Mouse (Mus musculus) right cerebral cortex, postnatal 10 days (tissue): ENCODE data around the gene Shisal1.

Experiments
- DNase-seq, 2 experiments: peaks; one replicate each; pipeline ENCODE4 v3.0.0; 2021; ENCODE audit warnings: low spot score in 2 of 2

The Shisal1 gene

DNA sequence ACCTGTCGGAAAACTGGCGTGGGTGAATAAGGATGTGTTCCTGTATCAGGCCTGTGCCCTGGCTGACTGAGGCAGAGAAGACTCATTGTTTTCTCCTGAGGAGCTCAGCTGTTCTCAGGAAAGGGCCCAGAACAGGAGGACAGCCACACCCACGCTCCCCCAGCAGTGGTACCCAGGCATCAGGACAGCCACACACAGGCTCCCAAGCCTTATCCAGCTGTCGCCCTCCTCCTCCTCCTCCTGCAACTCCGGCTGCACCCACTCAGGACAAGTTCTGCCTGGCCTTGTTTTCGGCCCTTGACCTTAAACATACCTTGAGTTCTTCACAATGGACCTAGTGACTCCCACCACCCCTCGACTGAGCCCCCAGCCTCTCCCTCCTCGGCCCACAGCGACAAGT, 68.2 kb downstream of the Shisal1 start:
- no peak for DNase-seq

GRCm38 (mm10) chr15:84372801-84373200, 74.1 kb downstream of the Shisal1 start:
- no peak for DNase-seq

DNA sequence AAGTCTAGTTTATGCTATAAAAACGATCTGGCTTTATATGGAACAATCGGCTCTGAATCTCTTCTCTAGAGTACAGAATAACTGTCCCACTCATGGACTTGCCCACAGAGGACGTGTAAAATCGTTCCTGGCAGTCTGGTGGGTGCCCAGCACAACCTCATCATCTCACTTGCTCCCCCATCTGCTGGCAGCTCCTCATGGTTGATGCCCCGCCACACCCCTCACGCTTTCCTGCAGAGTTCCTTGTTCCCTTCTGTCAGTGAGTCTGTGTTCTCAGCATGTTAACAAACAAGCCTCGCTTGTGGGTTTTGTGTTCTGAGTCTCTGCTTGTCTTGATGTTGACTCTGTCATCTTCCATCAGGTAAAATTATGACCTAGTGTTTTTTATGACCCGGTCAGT, 79.5 kb downstream of the Shisal1 start:
- DNase-seq, result no peak

GRCm38 (mm10) chr15:84366574-84366989, 80.3 kb downstream of the Shisal1 start:
- DNase-seq, result peak; percentile 50 to 63

GRCm38 (mm10) chr15:84365675-84366381, 81.1 kb downstream of the Shisal1 start:
- no peak for DNase-seq

DNA sequence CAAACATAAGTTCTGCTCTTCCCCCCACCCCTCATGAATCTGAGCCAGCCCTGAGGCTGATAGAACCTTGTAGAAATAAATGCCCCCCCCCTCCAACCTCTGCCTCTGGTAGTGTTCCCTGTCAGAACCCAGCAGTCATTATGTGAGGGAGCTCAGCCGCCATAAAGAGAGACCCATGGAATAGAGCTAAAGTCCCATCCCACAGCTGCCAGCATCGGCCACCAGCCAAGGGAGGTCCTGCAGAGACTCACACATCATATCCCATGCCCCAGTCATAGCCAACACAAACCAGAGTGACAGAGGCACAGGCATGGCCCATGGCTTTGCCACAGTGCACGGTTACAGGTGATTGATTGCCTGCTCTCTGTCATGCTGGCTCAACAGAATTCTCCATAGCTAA, 82.2 kb downstream of the Shisal1 start:
- DNase-seq, result no peak

DNA sequence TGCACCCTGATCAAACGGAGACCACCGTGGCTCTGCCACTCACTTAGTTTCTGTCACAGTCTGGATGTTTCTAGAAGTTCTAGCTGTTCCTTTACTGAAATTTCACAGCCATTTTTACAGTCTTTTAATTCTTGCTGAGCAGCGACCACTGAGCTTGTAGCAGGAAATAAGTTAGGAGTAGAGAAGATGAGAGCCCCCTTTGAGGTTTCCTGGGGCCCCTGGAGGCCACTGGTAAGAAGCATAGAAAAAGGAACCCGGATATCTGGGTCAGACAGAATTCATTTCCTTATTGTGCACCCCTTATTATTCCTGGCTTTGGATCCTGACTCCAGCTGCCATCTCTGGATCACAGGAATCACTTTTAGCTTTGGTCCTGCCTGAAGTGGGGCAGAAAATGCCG, 91.8 kb downstream of the Shisal1 start:
- no peak for DNase-seq

DNA sequence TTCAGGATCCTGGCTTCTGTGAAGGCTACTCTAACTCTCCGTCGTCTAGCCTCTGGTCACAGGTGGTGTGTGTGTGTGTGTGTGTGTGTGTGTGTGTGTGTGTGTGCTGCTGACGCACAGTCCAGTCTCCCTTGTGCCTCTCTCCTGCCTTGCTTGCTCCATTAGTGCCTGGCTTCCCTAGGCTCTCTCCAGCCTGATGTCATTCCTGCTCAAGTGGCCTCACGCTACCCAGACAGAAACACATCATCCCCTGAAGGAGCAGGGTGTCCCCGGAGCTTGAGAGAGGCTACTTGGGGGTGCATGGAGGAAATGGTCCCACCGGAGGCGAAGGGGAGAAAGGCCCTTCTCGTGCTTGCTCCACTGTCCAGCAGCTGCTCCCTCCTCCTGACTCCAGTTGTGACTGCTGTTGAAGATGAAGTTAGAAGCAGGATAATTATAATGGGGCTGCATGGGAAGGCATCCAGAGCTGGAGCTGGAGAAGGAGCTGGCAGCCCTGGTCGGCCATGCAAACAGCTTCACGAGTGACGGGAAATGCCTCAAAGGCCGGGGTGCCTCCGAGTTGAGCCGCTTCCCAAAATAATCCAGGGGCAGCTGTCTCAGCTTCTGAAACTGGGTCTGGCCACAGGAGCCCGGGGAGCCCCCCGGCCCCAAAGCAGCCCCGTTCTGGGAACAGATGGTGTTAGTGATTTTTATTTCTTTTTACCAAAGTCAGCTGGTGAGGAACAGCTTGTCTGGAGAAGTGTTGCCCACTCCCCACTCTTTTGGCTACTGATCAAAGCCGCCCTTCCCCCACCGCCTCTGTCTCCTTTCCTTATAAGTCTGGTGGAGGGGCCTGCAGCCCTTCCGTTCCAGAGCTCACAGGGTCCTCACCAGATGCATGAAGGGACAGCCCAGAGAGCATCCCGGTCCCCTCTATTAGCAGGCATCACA, 94.7 kb downstream of the Shisal1 start:
- DNase-seq, result peak; percentile 90 to 92

- DNase-seq, result no peak
Measured at GRCm38 (mm10) chr15:84351342-84351741, 95.6 kb downstream of the Shisal1 start.

DNA sequence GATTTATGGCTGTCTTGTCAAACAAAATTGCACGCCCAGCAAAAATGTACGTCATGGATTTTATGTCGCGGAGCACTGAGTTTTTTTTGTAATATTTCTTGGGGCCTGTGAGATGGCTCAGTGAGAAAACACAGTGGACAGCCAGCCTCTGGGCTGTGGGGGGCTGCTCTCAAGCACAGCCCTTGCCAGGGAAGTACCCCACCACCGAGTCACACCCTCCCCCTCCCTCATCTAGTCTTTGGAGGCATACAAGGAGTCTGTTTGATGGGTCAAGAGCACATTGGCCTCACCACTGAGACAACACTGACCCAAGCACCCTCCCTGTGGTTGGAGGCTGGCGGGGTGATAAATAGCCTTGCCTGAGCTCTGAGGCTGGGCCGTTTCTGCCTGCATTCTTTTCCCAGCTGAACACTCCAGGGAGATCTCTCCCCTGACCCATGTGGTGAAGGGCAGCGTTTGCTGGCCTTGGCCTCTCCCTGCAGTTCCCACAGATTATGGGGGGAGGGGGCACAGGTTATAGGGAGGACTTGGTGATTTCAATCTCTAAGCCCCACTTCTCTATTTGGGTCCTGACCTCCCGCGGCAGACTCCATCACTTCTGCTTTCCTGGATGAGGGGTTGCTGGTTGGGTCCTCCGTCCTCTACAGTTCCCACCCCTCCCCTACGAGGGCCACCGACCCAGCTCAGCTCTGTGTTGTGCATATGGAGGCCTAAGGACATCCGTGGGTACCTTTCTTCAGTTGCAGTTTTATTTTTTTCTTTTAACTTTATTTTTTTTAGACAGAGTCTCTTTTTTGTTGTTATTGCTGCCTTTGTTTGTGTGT, 96.8 kb downstream of the Shisal1 start:
- DNase-seq, result no peak

DNA sequence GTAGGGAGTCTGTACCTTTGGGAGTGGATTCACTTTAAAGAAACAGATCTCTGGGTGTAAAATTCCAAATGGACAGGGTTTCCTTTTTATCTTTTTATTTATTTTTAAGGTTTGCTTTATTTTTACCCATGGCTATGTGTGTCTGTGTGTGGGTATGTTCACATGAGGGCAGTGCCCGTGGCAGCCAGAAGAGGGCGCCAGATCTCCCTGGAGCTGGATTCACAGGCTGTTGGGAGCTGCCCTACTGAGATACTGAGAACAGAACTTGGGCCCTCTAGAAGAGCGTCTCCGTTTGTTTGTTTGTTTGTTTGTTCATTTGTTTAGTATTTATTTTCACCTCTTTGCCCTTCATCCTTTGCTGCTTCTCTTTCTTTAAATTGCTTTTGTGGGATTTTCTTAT, 98.1 kb downstream of the Shisal1 start:
- no peak for DNase-seq

- no peak for DNase-seq
Measured at GRCm38 (mm10) chr15:84340926-84341325, 106.0 kb downstream of the Shisal1 start.

- no peak for DNase-seq
Measured at GRCm38 (mm10) chr15:84337599-84337998, 109.3 kb downstream of the Shisal1 start.

GRCm38 (mm10) chr15:84336281-84336817, 110.5 kb downstream of the Shisal1 start:
- DNase-seq, result no peak

DNA sequence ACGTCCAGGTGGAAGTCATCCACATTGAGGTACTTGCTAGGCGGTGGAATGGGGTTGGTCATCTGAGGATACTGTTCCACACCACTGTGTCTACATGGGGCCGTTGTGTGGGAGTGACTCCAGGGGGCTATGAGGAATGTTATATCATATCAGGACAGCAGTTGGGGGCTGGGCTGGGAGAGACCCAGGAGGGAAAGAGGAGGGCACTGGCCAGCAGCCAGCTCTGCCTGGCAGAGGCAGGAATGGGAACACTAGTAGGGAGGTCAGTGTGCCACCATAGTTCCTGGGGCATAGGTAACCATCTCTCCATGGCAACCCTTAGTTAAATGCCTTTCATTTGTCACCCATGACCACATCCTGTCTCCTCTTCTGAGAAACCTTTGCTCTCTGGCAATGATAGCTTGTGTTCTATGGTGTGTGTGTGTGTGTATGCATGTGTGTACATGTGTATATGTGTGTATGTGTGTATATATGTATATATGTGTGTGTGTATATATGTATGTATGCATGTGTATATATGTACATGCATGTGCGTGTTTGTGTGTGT, 115.8 kb downstream of the Shisal1 start:
- no peak for DNase-seq

GRCm38 (mm10) chr15:84329940-84330339, 117.0 kb downstream of the Shisal1 start:
- no peak for DNase-seq
